Mouse (Mus musculus) granulocyte monocyte progenitor cell, adult 5-6 weeks (primary cell): ENCODE measurements around the gene Frat1. TPM values are rescaled to one million over a fixed set of nuclear protein-coding genes. Genes with fewer than 3 reads are reported as not detected.
"Not testable (repeated sequence)": the region's sequence is repeated elsewhere in the genome, so short reads cannot be mapped to it uniquely, and the experiment has no call there.

Source experiments
- ATAC-seq: replicated peaks from 2 replicates; pipeline ENCODE4 v1.8.0; 2016; ENCODE audit warnings: mild to moderate bottlenecking, moderate TSS enrichment, inconsistent platforms; ENCODE audit not compliant: poor library complexity, severe bottlenecking
- total RNA-seq, 2 experiments: library from RNA; stranded (forward) in 1 of 2; stranded (reverse) in 1 of 2; fragments of 200-712, 200-1000 nt in 1 of 2; fragments of >200 nt in 1 of 2; fragmentation: Nextera tagmentation in 1 of 2; gene quantifications; 2 replicates each; pipeline ENCODE4 v1.2.3; 2014 to 2017

The Frat1 gene
- total RNA-seq, 2 experiments from 2014 or later: 2.6 to 11.2 TPM

GRCm38 (mm10) chr19:41841105-41841750, 11.5 kb downstream of the Frat1 start:
- no peak for ATAC-seq

GRCm38 (mm10) chr19:41842196-41842595, 12.4 kb downstream of the Frat1 start:
- ATAC-seq: no peak

DNA sequence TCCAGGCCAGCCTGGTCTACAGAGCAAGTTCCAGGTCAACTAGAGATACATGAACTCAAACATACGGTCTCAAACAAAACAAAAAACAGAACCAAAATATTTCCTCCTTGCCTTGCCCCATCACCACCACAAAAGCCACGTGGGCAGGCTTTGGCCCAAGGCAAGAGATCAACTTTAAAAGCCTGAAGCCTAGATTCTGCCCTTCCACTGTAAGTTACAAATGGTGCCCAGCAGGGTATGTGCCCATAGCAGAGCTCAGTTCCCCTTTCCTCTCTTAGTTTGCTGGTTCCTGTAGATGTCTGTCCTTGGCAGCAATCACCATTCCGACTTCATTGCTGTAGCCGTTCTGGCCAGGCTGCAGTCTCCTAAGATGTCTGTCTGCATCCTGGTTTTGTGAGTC, 12.9 kb downstream of the Frat1 start:
- peak; percentile 83 for ATAC-seq

- no peak for ATAC-seq
These were observed 14.6 kb downstream of the Frat1 start for GRCm38 (mm10) chr19:41844345-41844744.

DNA sequence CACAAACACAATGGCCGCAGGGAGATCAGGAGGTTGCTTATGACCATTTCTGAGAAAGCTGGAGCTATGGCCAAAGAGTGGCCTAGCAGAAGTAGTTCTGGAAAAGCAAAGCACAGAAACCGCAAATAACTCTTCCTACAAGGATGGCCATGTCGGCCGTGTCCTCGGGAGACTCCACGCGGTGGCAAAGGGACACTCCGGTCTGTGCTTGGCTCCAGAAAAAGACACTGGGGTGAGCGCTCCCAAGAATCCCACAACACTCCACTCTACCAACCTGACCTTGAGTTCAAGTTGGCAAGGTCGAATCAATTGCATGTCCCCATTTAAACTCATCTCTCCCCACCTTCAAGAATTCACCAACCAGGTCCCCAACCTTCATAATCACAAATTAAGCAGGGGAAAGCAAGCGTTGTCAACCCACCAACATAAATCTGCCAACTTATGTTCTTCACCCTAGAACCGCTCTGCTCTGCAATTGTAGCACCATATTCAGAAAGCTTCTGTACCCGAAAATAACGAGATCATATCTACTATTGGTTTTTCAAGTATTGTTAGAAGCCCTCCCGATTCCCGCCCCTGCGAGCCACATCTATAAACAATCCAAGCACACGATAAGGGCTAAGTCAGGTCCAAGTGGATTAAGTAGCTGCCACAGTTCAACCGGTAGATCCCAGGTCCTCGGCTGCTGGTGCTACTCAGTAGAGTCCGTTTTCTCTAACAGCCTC, 16.8 kb downstream of the Frat1 start:
- no peak for ATAC-seq

DNA sequence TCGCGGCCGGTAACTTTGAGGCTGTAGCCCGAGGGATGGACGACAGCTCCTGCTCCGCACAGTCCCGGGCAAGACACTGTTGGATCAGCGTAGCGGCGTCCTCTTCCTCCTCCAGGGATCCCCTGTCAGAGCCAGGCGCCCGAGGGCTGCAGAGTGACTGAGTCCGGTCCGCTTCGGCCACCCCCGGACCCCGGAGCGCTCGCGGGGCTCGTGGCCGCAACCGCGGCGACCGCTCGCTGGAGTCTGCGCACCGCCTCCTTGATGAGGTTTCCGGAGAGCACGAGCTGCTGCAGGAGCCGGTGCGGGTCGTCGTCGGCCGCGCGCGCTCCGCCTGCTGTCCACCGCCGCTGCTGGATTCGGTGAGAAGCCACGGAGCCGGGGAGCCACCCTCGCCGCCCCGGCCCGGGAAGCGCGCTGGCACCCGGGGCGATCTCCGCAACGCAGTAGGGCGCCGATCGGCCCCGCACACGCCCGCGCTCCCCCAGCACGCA, 17.4 kb downstream of the Frat1 start:
- ATAC-seq: no peak

GRCm38 (mm10) chr19:41847614-41847991, 17.8 kb downstream of the Frat1 start:
- ATAC-seq: peak; percentile 28

- ATAC-seq: peak; percentile 87
These were observed 18.5 kb downstream of the Frat1 start, which contains the start of gene Frat2 for GRCm38 (mm10) chr19:41847992-41848851. Gene Frat2, minus strand, starts transcription at chr19:41848132.

DNA sequence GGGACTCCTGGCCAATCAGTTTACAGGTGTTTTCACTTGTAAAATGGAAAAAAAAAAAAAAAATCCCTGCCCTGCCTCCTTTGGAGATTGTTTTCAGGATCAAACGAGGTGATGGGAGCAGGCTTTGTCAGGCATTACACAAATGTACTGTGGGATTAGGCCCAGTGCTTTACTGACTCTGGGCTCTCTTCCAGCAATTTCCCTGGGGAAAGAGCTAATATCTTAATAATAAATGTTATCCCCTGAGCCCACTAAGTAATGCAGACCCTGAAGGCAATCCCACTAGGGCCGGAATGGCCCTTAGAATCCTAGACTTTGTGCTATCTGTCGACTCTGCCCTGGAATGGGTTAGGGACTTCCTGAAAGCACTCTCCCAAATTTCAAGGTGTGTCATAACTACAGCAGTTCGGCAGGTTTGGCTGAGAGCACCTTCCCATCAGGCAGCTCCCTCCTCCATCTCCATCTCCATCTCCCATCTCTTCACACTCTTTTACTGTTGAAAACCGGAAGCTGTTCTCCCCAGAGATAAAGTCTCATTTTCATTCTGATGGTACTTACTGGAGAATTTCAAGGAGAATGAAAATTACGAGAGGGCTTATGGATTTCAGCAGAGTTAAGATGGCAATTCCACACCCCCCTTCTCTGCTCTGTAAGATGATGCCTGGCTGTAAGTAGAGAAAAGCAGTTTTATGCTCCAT, 20.4 kb downstream of the Frat1 start:
- no peak for ATAC-seq

- peak; percentile 25 for ATAC-seq
These were observed 21.2 kb downstream of the Frat1 start for GRCm38 (mm10) chr19:41850719-41851543.

- ATAC-seq: no peak
These were observed 22.7 kb downstream of the Frat1 start for GRCm38 (mm10) chr19:41852423-41852822.

- no peak for ATAC-seq
These were observed 27.5 kb downstream of the Frat1 start for GRCm38 (mm10) chr19:41857086-41857762.

GRCm38 (mm10) chr19:41857816-41858310, 28.1 kb downstream of the Frat1 start:
- ATAC-seq: no peak

- no peak for ATAC-seq
These were observed 36.9 kb downstream of the Frat1 start for GRCm38 (mm10) chr19:41866707-41867106.

- no peak for ATAC-seq
These were observed 39.5 kb downstream of the Frat1 start for GRCm38 (mm10) chr19:41869296-41869695.

DNA sequence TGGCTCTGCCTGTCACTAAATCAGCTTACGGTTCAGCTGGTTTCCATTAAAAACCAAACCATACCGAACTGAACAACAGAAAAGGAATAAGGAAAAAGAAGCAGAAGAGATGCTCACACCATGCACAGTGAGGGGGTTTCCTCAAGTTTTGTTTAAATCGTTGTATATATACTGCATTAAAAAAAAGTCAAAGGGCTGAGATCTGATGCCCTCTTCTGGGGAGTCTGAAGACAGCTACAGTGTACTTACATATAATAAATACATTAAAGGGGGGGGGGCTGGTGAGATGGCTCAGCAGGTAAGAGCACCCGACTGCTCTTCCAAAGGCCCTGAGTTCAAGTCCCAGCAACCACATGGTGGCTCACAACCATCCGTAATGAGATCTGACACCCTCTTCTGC, 40.2 kb downstream of the Frat1 start:
- ATAC-seq: not testable (repeated sequence)

DNA sequence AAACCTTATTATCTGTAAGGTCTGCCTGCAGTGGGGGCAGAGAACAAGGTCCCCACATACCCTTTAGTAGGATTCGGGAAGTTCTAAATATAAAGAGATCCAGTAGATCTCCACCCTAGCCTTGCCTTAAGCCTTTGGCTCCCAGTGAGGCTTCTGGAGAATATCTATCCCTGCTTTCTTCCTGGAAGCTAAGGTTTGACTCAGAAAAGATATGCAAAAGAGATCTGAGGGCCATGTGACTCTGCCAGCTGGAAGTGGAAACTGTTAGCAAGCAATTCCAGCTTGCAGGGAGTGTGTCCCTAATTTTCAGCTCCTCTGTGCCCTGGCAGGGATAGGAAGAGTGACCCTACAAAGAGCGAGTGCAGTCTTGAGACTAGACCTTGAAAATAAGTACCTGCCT, 42.5 kb downstream of the Frat1 start:
- ATAC-seq: no peak

DNA sequence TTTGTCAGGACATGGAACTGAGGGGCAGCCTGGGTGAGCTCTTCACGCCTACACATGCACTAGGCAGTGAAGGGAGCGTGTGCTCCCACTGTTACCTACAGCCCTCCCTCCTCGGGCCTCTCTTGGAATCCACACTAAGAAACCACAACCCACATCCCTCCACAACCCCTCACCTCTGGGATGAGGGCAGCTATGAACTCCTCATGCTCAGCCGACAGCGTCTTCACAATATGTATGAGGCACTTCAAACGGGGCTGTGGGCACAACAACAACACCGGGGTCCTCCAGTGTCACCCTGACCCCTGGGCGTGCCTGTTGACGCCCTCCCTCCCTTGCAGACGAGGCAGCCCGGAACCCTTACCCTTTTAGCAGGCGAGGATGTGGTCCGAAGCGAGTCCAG, 44.6 kb downstream of the Frat1 start:
- no peak for ATAC-seq

GRCm38 (mm10) chr19:41881842-41882241, 52.1 kb downstream of the Frat1 start:
- no peak for ATAC-seq
